Mouse (Mus musculus) MEL (cell line): Measurements from ENCODE around the gene Cntn4.
A peak's percentile ranks its signal among the peaks of the same experiment; 100 is the strongest.

ENCODE experiments used
- CTCF ChIP-seq, 3 experiments: IDR thresholded peaks in 2 of 3; conservative IDR thresholded peaks in 1 of 3; 2 replicates each; pipeline ENCODE4 v1.5.1; 2011 to 2012; ENCODE audit warnings: low read length in 3 of 3, low read depth in 2 of 3, mild to moderate bottlenecking in 2 of 3, improper control_type of control experiment in 1 of 3, inconsistent platforms in 1 of 3, mixed read lengths in 1 of 3, moderate library complexity in 1 of 3; ENCODE audit not compliant: control insufficient read depth in 1 of 3, insufficient read depth in 1 of 3, poor library complexity in 1 of 3, severe bottlenecking in 1 of 3
- ETS1 ChIP-seq: IDR thresholded peaks from 2 replicates; pipeline ENCODE4 v1.6.1; 2012; ENCODE audit warnings: low read depth, mild to moderate bottlenecking, inconsistent platforms, low read length, improper control_type of control experiment, moderate library complexity
- POLR2A ChIP-seq, 2 experiments: IDR thresholded peaks; 2 replicates each; pipeline ENCODE4 v1.6.1; 2011 to 2012; ENCODE audit warnings: low read length in 2 of 2, mild to moderate bottlenecking in 2 of 2, control low read depth in 1 of 2, improper control_type of control experiment in 1 of 2, low read depth in 1 of 2, moderate library complexity in 1 of 2; ENCODE audit not compliant: control insufficient read depth in 1 of 2, insufficient read depth in 1 of 2, poor library complexity in 1 of 2

GRCm38 (mm10) chr6:106663780-106664651 is 986.6 kb downstream of the Cntn4 start:
- no peak for TF ChIP-seq ETS1
- peak; percentile 53 to 77 (median 73) for TF ChIP-seq CTCF (IDR thresholded peaks at IDR 0.05 in 2 of 3, conservative IDR thresholded peaks at IDR 0.05 in 1 of 3; ENCODE audit: control insufficient read depth in 1 of 3, insufficient read depth in 1 of 3, low read depth in 2 of 3, low read length in 3 of 3, poor library complexity in 1 of 3, severe bottlenecking in 1 of 3)
- no peak for TF ChIP-seq POLR2A (IDR thresholded peaks at IDR 0.05; ENCODE audit: control insufficient read depth in 1 of 2, insufficient read depth in 1 of 2, low read depth in 1 of 2, low read length in 2 of 2, poor library complexity in 1 of 2)
